Mouse (Mus musculus) hindbrain, postnatal 0 days (tissue): ENCODE data around the gene Micu1. TPM values are rescaled to one million over a fixed set of nuclear protein-coding genes. Genes with fewer than 3 reads are reported as not detected.
A peak's percentile ranks its signal among the peaks of the same experiment; 100 is the strongest.

Experiments used
- ATAC-seq: fragments of 200-750 bp; cut with Nextera tagmentation; 2 replicates; pipeline ENCODE4 v1.8.0; 2017; ENCODE audit warnings: mild to moderate bottlenecking, moderate TSS enrichment, moderate library complexity
- DNase-seq: peaks from one replicate; pipeline ENCODE4 v3.0.0-alpha.2; 2015; ENCODE audit warnings: low spot score
- H3K27ac ChIP-seq: fragments of 300-500 bp; sonication (generic); 2 replicates; pipeline ENCODE4 v1.5.1; 2014; ENCODE audit warnings: mild to moderate bottlenecking
- H3K27me3 ChIP-seq: fragments of 300-500 bp; sonication (generic); 2 replicates; pipeline ENCODE4 v1.6.1; 2014; ENCODE audit warnings: low read length, mixed read lengths; ENCODE audit not compliant: insufficient read depth
- H3K36me3 ChIP-seq: fragments of 300-500 bp; sonication (generic); 2 replicates; pipeline ENCODE4 v1.6.1; 2014; ENCODE audit warnings: low read length, mixed read lengths; ENCODE audit not compliant: insufficient read depth
- H3K4me1 ChIP-seq: fragments of 300-500 bp; sonication (generic); 2 replicates; pipeline ENCODE4 v1.6.1; 2014; ENCODE audit warnings: antibody characterized with exemption, low read length, mixed read lengths; ENCODE audit not compliant: insufficient read depth
- H3K4me2 ChIP-seq: fragments of 300-500 bp; sonication (generic); 2 replicates; pipeline ENCODE4 v1.6.1; 2014; ENCODE audit warnings: low read depth, mild to moderate bottlenecking, low read length, moderate library complexity, mixed read lengths
- H3K4me3 ChIP-seq: fragments of 300-500 bp; sonication (generic); 2 replicates; pipeline ENCODE4 v1.5.1; 2014; ENCODE audit warnings: low read length
- H3K9ac ChIP-seq: fragments of 300-500 bp; sonication (generic); replicated peaks from 2 replicates; pipeline ENCODE4 v1.6.1; 2014; ENCODE audit warnings: mild to moderate bottlenecking, low read length, moderate library complexity, mixed read lengths
- H3K9me3 ChIP-seq: fragments of 300-500 bp; sonication (generic); 2 replicates; pipeline ENCODE4 v1.6.1; 2016; ENCODE audit warnings: low read length, mixed read lengths
- CTCF ChIP-seq: IDR thresholded peaks from 2 replicates; pipeline ENCODE4 v1.5.1; 2016; ENCODE audit warnings: antibody characterized with exemption, control low read depth, low read depth
- WGBS: fragments of 180-500 bp; shearing (Covaris S2); extraction: QIAGEN DNeasy Blood & Tissue Kit; methylation state at CpG from one replicate; pipeline ENCODE4 v1.1.7; 2014; 5-methylcytosine and 5-hydroxymethylcytosine counted together
- polyA plus RNA-seq: library from polyadenylated mRNA; unstranded; fragments of >200 nt; fragmentation: Nextera tagmentation; extraction: Ambion mirVana; gene quantifications from 2 replicates; pipeline ENCODE4 v1.2.1, GENCODE M21; 2015
- total RNA-seq: library from RNA; depleted of rRNA; stranded (reverse); fragments of >200 nt; gene quantifications from 2 replicates; pipeline ENCODE4 v1.2.3, GENCODE M21; 2014

Gene Micu1
- total and polyA plus RNA-seq, 2 experiments from 2014 or later = 73.4 to 74.9 TPM

- ATAC-seq (no peak), DNase-seq (no peak)
- Histone ChIP-seq H3K4me2 (no peak overlapping the region), H3K27me3 (no peaks in the 10 kb centered on the region), H3K9me3 (no peaks in the 10 kb centered on the region), H3K4me3 (no peak overlapping the region), H3K4me1 (no peaks in the 10 kb centered on the region), H3K36me3 (no peaks in the 10 kb centered on the region), H3K9ac (no peak overlapping the region), H3K27ac (no peak overlapping the region; the same call in none of the 2 replicates)
- 14% methylated on average over 3 of the region's 3 CpGs for WGBS
- no peak for TF ChIP-seq CTCF
These were observed 78.4 kb downstream of the Micu1 start for GRCm38 (mm10) chr10:59780698-59781097.

GRCm38 (mm10) chr10:59781205-59781931 lies 79.1 kb downstream of the Micu1 start:
- no peak overlapping the region for H3K4me3 ChIP-seq
- no peaks in the 10 kb centered on the region for H3K36me3 ChIP-seq
- H3K4me1 ChIP-seq = peaks cover 3% of the 10 kb centered on the region; the same call in 1 of the 2 replicates
- no peak overlapping the region for H3K9ac ChIP-seq
- no peak overlapping the region for H3K4me2 ChIP-seq
- H3K9me3 ChIP-seq = no peaks in the 10 kb centered on the region
- 47% methylated on average over 7 of the region's 7 CpGs for WGBS
- peak; percentile 82 for ATAC-seq
- TF ChIP-seq CTCF = peak; percentile 68
- peak; percentile 58 for DNase-seq
- no peak overlapping the region; the same call in none of the 2 replicates for H3K27ac ChIP-seq
- H3K27me3 ChIP-seq = no peaks in the 10 kb centered on the region

- ATAC-seq = 0 out of 2 replicates have a peak, but pooled peaks have one; percentile 33
- 68% methylated on average over 18 of the region's 18 CpGs for WGBS
These were observed 82.7 kb downstream of the Micu1 start for GRCm38 (mm10) chr10:59784731-59785685.

GRCm38 (mm10) chr10:59786289-59786688 lies 84.0 kb downstream of the Micu1 start:
- DNase-seq (peak; percentile 82), ATAC-seq (peak; percentile 72)
- WGBS = 21% methylated on average over 5 of the region's 5 CpGs
- Histone ChIP-seq H3K9ac (no peak overlapping the region), H3K4me1 (peaks cover 5% of the 10 kb centered on the region; the same call in 1 of the 2 replicates), H3K4me2 (no peak overlapping the region), H3K27me3 (no peaks in the 10 kb centered on the region), H3K4me3 (no peak overlapping the region), H3K36me3 (peaks cover 16% of the 10 kb centered on the region), H3K27ac (no peak overlapping the region), H3K9me3 (no peaks in the 10 kb centered on the region)
- TF ChIP-seq CTCF = no peak

More at GRCm38 (mm10) chr10:59784731-59785685, 82.7 kb downstream of the Micu1 start:
- Histone ChIP-seq H3K4me1 (peaks cover 5% of the 10 kb centered on the region; the same call in 1 of the 2 replicates), H3K36me3 (peaks cover 8% of the 10 kb centered on the region), H3K4me3 (no peak overlapping the region), H3K4me2 (no peak overlapping the region), H3K9ac (no peak overlapping the region), H3K9me3 (no peaks in the 10 kb centered on the region), H3K27ac (no peak overlapping the region), H3K27me3 (no peaks in the 10 kb centered on the region)
- no peak for TF ChIP-seq CTCF
- DNase-seq = peak; percentile 48

GRCm38 (mm10) chr10:59787140-59787800 lies 85.0 kb downstream of the Micu1 start:
- Histone ChIP-seq H3K27me3 (no peaks in the 10 kb centered on the region), H3K9me3 (no peaks in the 10 kb centered on the region), H3K36me3 (peaks cover 16% of the 10 kb centered on the region), H3K4me1 (peaks cover 5% of the 10 kb centered on the region; the same call in 1 of the 2 replicates), H3K27ac (no peak overlapping the region), H3K4me3 (no peak overlapping the region), H3K4me2 (no peak overlapping the region), H3K9ac (no peak overlapping the region)
- DNase-seq = no peak
- peak; percentile 47 for TF ChIP-seq CTCF
- 74% methylated on average over 11 of the region's 11 CpGs for WGBS
- no peak for ATAC-seq

GRCm38 (mm10) chr10:59787870-59788269 lies 85.6 kb downstream of the Micu1 start:
- H3K27me3 ChIP-seq = no peaks in the 10 kb centered on the region
- ATAC-seq = no peak
- H3K9me3 ChIP-seq = no peaks in the 10 kb centered on the region
- TF ChIP-seq CTCF = no peak
- no peak overlapping the region for H3K9ac ChIP-seq
- H3K36me3 ChIP-seq = peaks cover 16% of the 10 kb centered on the region
- H3K4me2 ChIP-seq = no peak overlapping the region
- peaks cover 5% of the 10 kb centered on the region; the same call in 1 of the 2 replicates for H3K4me1 ChIP-seq
- H3K27ac ChIP-seq = no peak overlapping the region
- H3K4me3 ChIP-seq = no peak overlapping the region
- no peak for DNase-seq
- WGBS = 78% methylated on average over 8 of the region's 8 CpGs
